Mouse (Mus musculus) MEL-GATA-1-ER (cell line): ENCODE measurements around the gene Noc3l.

ENCODE experiments used
- DNase-seq: peaks from one replicate; pipeline ENCODE4 v3.0.0-alpha.2; 2012; ENCODE audit warnings: low read depth; ENCODE audit errors: extremely low read depth

Gene Noc3l

GRCm38 (mm10) chr19:38818766-38819426 lies at the start of gene Noc3l:
Gene Noc3l, minus strand, starts transcription at chr19:38819237.
- DNase-seq: peak; percentile 71

GRCm38 (mm10) chr19:38862523-38862922 lies 43.5 kb upstream of the Noc3l start:
- peak; percentile 28 for DNase-seq

- DNase-seq: peak; percentile 20
Observed at GRCm38 (mm10) chr19:38858224-38858623, 39.2 kb upstream of the Noc3l start.

GRCm38 (mm10) chr19:38846373-38846772 lies 27.3 kb upstream of the Noc3l start:
- no peak for DNase-seq

- no peak for DNase-seq
Observed at GRCm38 (mm10) chr19:38844817-38845216, 25.8 kb upstream of the Noc3l start.

GRCm38 (mm10) chr19:38837171-38837641 lies 18.2 kb upstream of the Noc3l start:
- DNase-seq: no peak

GRCm38 (mm10) chr19:38836438-38837170 lies 17.6 kb upstream of the Noc3l start, which contains the start of gene Tbc1d12:
Gene Tbc1d12, plus strand, starts transcription at chr19:38836579.
- DNase-seq: peak; percentile 85

GRCm38 (mm10) chr19:38836084-38836437 lies 17.0 kb upstream of the Noc3l start:
- DNase-seq: no peak

GRCm38 (mm10) chr19:38833224-38833623 lies 14.2 kb upstream of the Noc3l start:
- DNase-seq: no peak

GRCm38 (mm10) chr19:38820186-38820804 lies 1.3 kb upstream of the Noc3l start:
- DNase-seq: peak; percentile 79

GRCm38 (mm10) chr19:38819427-38819802 lies 378 bp upstream of the Noc3l start:
- DNase-seq: no peak

GRCm38 (mm10) chr19:38818191-38818590 lies 846 bp downstream of the Noc3l start:
- DNase-seq: no peak

GRCm38 (mm10) chr19:38798801-38799200 lies 20.2 kb downstream of the Noc3l start:
- no peak for DNase-seq

GRCm38 (mm10) chr19:38798291-38798690 lies 20.7 kb downstream of the Noc3l start:
- no peak for DNase-seq

- no peak for DNase-seq
Observed at GRCm38 (mm10) chr19:38796546-38796945, 22.5 kb downstream of the Noc3l start.

GRCm38 (mm10) chr19:38793563-38794045 lies 25.4 kb downstream of the Noc3l start:
- DNase-seq: no peak

- no peak for DNase-seq
Observed at GRCm38 (mm10) chr19:38787756-38788155, 31.3 kb downstream of the Noc3l start.

GRCm38 (mm10) chr19:38783542-38783941 lies 35.5 kb downstream of the Noc3l start:
- DNase-seq: no peak

- no peak for DNase-seq
Observed at GRCm38 (mm10) chr19:38778805-38779204, 40.2 kb downstream of the Noc3l start.

GRCm38 (mm10) chr19:38775548-38775947 lies 43.5 kb downstream of the Noc3l start:
- DNase-seq: peak; percentile 3

GRCm38 (mm10) chr19:38766306-38766705 lies 52.7 kb downstream of the Noc3l start:
- no peak for DNase-seq

GRCm38 (mm10) chr19:38760441-38760840 lies 58.6 kb downstream of the Noc3l start:
- DNase-seq: no peak
